Mouse (Mus musculus): ENCODE results near the gene Gm9945. TPM values are rescaled to one million over a fixed set of nuclear protein-coding genes. Genes with fewer than 3 reads are reported as not detected.
A peak's percentile ranks its signal among the peaks of the same experiment; 100 is the strongest.

Gm9945 gene
- polyA plus RNA-seq, 1 experiment = not detected

- TF ChIP-seq CEBPB (IDR thresholded peaks at IDR 0.05; ENCODE audit: low read depth) (no peak), FOSL1 (IDR thresholded peaks at IDR 0.05; ENCODE audit: insufficient read depth, low read length, poor library complexity, severe bottlenecking) (no peak), MYOG (IDR thresholded peaks at IDR 0.05; ENCODE audit: control insufficient read depth, extremely low read depth, insufficient read length) (no peak), MYOD1 (IDR thresholded peaks at IDR 0.05; ENCODE audit: control insufficient read depth, insufficient read length, low read depth) (no peak), CTCF (IDR thresholded peaks at IDR 0.05; ENCODE audit: control insufficient read depth, insufficient read depth, insufficient read length) (no peak), MAX (IDR thresholded peaks at IDR 0.05) (no peak)
- Histone ChIP-seq H3K36me3 (ENCODE audit: control insufficient read depth, insufficient read depth) (no peaks in the 10 kb centered on the region), H3K79me3 (ENCODE audit: low read depth) (no peaks in the 10 kb centered on the region), H3K79me2 (ENCODE audit: control insufficient read depth, insufficient read depth) (no peaks in the 10 kb centered on the region), H3K27me3 (ENCODE audit: control insufficient read depth, insufficient read depth, insufficient read length) (peaks cover 10% of the 10 kb centered on the region), H3ac (ENCODE audit: control insufficient read depth, insufficient read length, low read depth) (no peak overlapping the region), H3K4me3 (ENCODE audit: insufficient read depth, poor library complexity, severe bottlenecking) (no peak overlapping the region)
These were observed 26.9 kb upstream of the Gm9945 start for GRCm38 (mm10) chr11:53453031-53453430.

GRCm38 (mm10) chr11:53456474-53457371, 23.2 kb upstream of the Gm9945 start, which contains the start of the genes Gm10447 and Shroom1:
Gene Gm10447, minus strand, starts transcription at chr11:53457110.
Gene Shroom1, plus strand, starts transcription at chr11:53457205.
- Histone ChIP-seq H3K79me2 (ENCODE audit: control insufficient read depth, insufficient read depth) (no peaks in the 10 kb centered on the region), H3K4me3 (ENCODE audit: insufficient read depth, poor library complexity, severe bottlenecking) (peak within 1 kb of the TSS; percentile 29), H3K79me3 (ENCODE audit: low read depth) (no peaks in the 10 kb centered on the region), H3K36me3 (ENCODE audit: control insufficient read depth, insufficient read depth) (no peaks in the 10 kb centered on the region), H3ac (ENCODE audit: control insufficient read depth, insufficient read length, low read depth) (peak within 1 kb of the TSS; percentile 71), H3K27me3 (ENCODE audit: control insufficient read depth, insufficient read depth, insufficient read length) (no peaks in the 10 kb centered on the region)
- TF ChIP-seq CTCF (IDR thresholded peaks at IDR 0.05; ENCODE audit: control insufficient read depth, insufficient read depth, insufficient read length) = peak; percentile 26
- TF ChIP-seq USF1 (IDR thresholded peaks at IDR 0.05; ENCODE audit: low read depth) = no peak

- no peak for TF ChIP-seq MYOD1 (IDR thresholded peaks at IDR 0.05; ENCODE audit: control insufficient read depth, insufficient read length, low read depth)
- no peak for TF ChIP-seq USF1 (IDR thresholded peaks at IDR 0.05; ENCODE audit: low read depth)
- TF ChIP-seq CTCF (IDR thresholded peaks at IDR 0.05; ENCODE audit: control insufficient read depth, insufficient read depth, insufficient read length) = no peak
- no peak for TF ChIP-seq MAX (IDR thresholded peaks at IDR 0.05)
- TF ChIP-seq MYOG (IDR thresholded peaks at IDR 0.05; ENCODE audit: control insufficient read depth, extremely low read depth, insufficient read length) = no peak
- no peak for TF ChIP-seq FOSL1 (IDR thresholded peaks at IDR 0.05; ENCODE audit: insufficient read depth, low read length, poor library complexity, severe bottlenecking)
- no peak for TF ChIP-seq CEBPB (IDR thresholded peaks at IDR 0.05; ENCODE audit: low read depth)
- Histone ChIP-seq H3K36me3 (ENCODE audit: control insufficient read depth, insufficient read depth) (no peaks in the 10 kb centered on the region), H3K79me3 (ENCODE audit: low read depth) (no peaks in the 10 kb centered on the region), H3ac (ENCODE audit: control insufficient read depth, insufficient read length, low read depth) (peak overlapping the region; percentile 71), H3K79me2 (ENCODE audit: control insufficient read depth, insufficient read depth) (no peaks in the 10 kb centered on the region), H3K27me3 (ENCODE audit: control insufficient read depth, insufficient read depth, insufficient read length) (no peaks in the 10 kb centered on the region), H3K4me3 (ENCODE audit: insufficient read depth, poor library complexity, severe bottlenecking) (peak overlapping the region; percentile 29)
These were observed 22.5 kb upstream of the Gm9945 start for GRCm38 (mm10) chr11:53457372-53457954.

- Histone ChIP-seq H3ac (ENCODE audit: control insufficient read depth, insufficient read length, low read depth) (no peak overlapping the region), H3K27me3 (ENCODE audit: control insufficient read depth, insufficient read depth, insufficient read length) (no peaks in the 10 kb centered on the region), H3K79me2 (ENCODE audit: control insufficient read depth, insufficient read depth) (no peaks in the 10 kb centered on the region), H3K79me3 (ENCODE audit: low read depth) (no peaks in the 10 kb centered on the region), H3K4me3 (ENCODE audit: insufficient read depth, poor library complexity, severe bottlenecking) (no peak overlapping the region), H3K36me3 (ENCODE audit: control insufficient read depth, insufficient read depth) (no peaks in the 10 kb centered on the region)
- TF ChIP-seq MYOG (IDR thresholded peaks at IDR 0.05; ENCODE audit: control insufficient read depth, extremely low read depth, insufficient read length) = no peak
- TF ChIP-seq MYOD1 (IDR thresholded peaks at IDR 0.05; ENCODE audit: control insufficient read depth, insufficient read length, low read depth) = no peak
- TF ChIP-seq USF1 (IDR thresholded peaks at IDR 0.05; ENCODE audit: low read depth) = no peak
- no peak for TF ChIP-seq CTCF (IDR thresholded peaks at IDR 0.05; ENCODE audit: control insufficient read depth, insufficient read depth, insufficient read length)
- no peak for TF ChIP-seq MAX (IDR thresholded peaks at IDR 0.05)
- TF ChIP-seq FOSL1 (IDR thresholded peaks at IDR 0.05; ENCODE audit: insufficient read depth, low read length, poor library complexity, severe bottlenecking) = no peak
- no peak for TF ChIP-seq CEBPB (IDR thresholded peaks at IDR 0.05; ENCODE audit: low read depth)
These were observed 21.0 kb upstream of the Gm9945 start for GRCm38 (mm10) chr11:53458996-53459395.

GRCm38 (mm10) chr11:53460192-53460591, 19.8 kb upstream of the Gm9945 start:
- no peaks in the 10 kb centered on the region for H3K27me3 ChIP-seq (ENCODE audit: control insufficient read depth, insufficient read depth, insufficient read length)
- H3K79me2 ChIP-seq (ENCODE audit: control insufficient read depth, insufficient read depth) = no peaks in the 10 kb centered on the region
- no peaks in the 10 kb centered on the region for H3K36me3 ChIP-seq (ENCODE audit: control insufficient read depth, insufficient read depth)
- no peak overlapping the region for H3ac ChIP-seq (ENCODE audit: control insufficient read depth, insufficient read length, low read depth)
- H3K79me3 ChIP-seq (ENCODE audit: low read depth) = no peaks in the 10 kb centered on the region
- no peak overlapping the region for H3K4me3 ChIP-seq (ENCODE audit: insufficient read depth, poor library complexity, severe bottlenecking)
- TF ChIP-seq MYOD1 (IDR thresholded peaks at IDR 0.05; ENCODE audit: control insufficient read depth, insufficient read length, low read depth) = no peak
- no peak for TF ChIP-seq FOSL1 (IDR thresholded peaks at IDR 0.05; ENCODE audit: insufficient read depth, low read length, poor library complexity, severe bottlenecking)
- no peak for TF ChIP-seq USF1 (IDR thresholded peaks at IDR 0.05; ENCODE audit: low read depth)
- TF ChIP-seq CEBPB (IDR thresholded peaks at IDR 0.05; ENCODE audit: low read depth) = no peak
- no peak for TF ChIP-seq CTCF (IDR thresholded peaks at IDR 0.05; ENCODE audit: control insufficient read depth, insufficient read depth, insufficient read length)
- no peak for TF ChIP-seq MAX (IDR thresholded peaks at IDR 0.05)
- no peak for TF ChIP-seq MYOG (IDR thresholded peaks at IDR 0.05; ENCODE audit: control insufficient read depth, extremely low read depth, insufficient read length)

All from C2C12 (cell line).